Mouse (Mus musculus): ENCODE data around the gene Itgb2.

Gene Itgb2

GRCm38 (mm10) chr10:77517066-77517620 lies 12.9 kb upstream of the Itgb2 start:
- DNase-seq (ENCODE audit: low spot score) = no peak

- no peak for DNase-seq (ENCODE audit: low spot score)
Measured at GRCm38 (mm10) chr10:77517801-77518200, 12.3 kb upstream of the Itgb2 start.

- DNase-seq (ENCODE audit: low spot score) = no peak
Measured at GRCm38 (mm10) chr10:77519191-77519590, 10.9 kb upstream of the Itgb2 start.

GRCm38 (mm10) chr10:77520497-77520896 lies 9.6 kb upstream of the Itgb2 start:
- DNase-seq (ENCODE audit: low spot score) = no peak

- DNase-seq (ENCODE audit: low spot score) = no peak
Measured at GRCm38 (mm10) chr10:77522021-77522731, 7.9 kb upstream of the Itgb2 start.

GRCm38 (mm10) chr10:77522746-77523145 lies 7.3 kb upstream of the Itgb2 start:
- no peak for DNase-seq (ENCODE audit: low spot score)

- DNase-seq (ENCODE audit: low spot score) = no peak
Measured at GRCm38 (mm10) chr10:77523321-77523720, 6.7 kb upstream of the Itgb2 start.

- DNase-seq (ENCODE audit: low spot score) = no peak
Measured at GRCm38 (mm10) chr10:77526488-77526887, 3.6 kb upstream of the Itgb2 start.

GRCm38 (mm10) chr10:77528634-77529033 lies 1.4 kb upstream of the Itgb2 start:
- DNase-seq (ENCODE audit: low spot score) = no peak

GRCm38 (mm10) chr10:77531026-77532019 lies 1.3 kb downstream of the Itgb2 start:
- no peak for DNase-seq (ENCODE audit: low spot score)

GRCm38 (mm10) chr10:77532020-77532413 lies 2.0 kb downstream of the Itgb2 start:
- no peak for DNase-seq (ENCODE audit: low spot score)

- DNase-seq (ENCODE audit: low spot score) = no peak
Measured at GRCm38 (mm10) chr10:77536727-77537126, 6.7 kb downstream of the Itgb2 start.

GRCm38 (mm10) chr10:77537215-77538209 lies 7.5 kb downstream of the Itgb2 start:
- no peak for DNase-seq (ENCODE audit: low spot score)

- no peak for DNase-seq (ENCODE audit: low spot score)
Measured at GRCm38 (mm10) chr10:77539320-77539945, 9.4 kb downstream of the Itgb2 start.

- DNase-seq (ENCODE audit: low spot score) = no peak
Measured at GRCm38 (mm10) chr10:77540576-77541102, 10.6 kb downstream of the Itgb2 start.

- no peak for DNase-seq (ENCODE audit: low spot score)
Measured at GRCm38 (mm10) chr10:77541864-77542666, 12.0 kb downstream of the Itgb2 start.

GRCm38 (mm10) chr10:77543226-77543625 lies 13.2 kb downstream of the Itgb2 start:
- no peak for DNase-seq (ENCODE audit: low spot score)

- DNase-seq (ENCODE audit: low spot score) = peak; percentile 67
Measured at GRCm38 (mm10) chr10:77544916-77545315, 14.9 kb downstream of the Itgb2 start.

GRCm38 (mm10) chr10:77548576-77548975 lies 18.5 kb downstream of the Itgb2 start:
- DNase-seq (ENCODE audit: low spot score) = no peak

- no peak for DNase-seq (ENCODE audit: low spot score)
Measured at GRCm38 (mm10) chr10:77550874-77551273, 20.8 kb downstream of the Itgb2 start.

Measured in layer of hippocampus, adult 9-10 months (tissue).